Mouse (Mus musculus) E14TG2a.4 (cell line): ENCODE results near the gene Thsd4.

Source experiments
- CTCF ChIP-seq: conservative IDR thresholded peaks from 2 replicates; pipeline ENCODE4 v1.5.1; 2014; ENCODE audit warnings: low read length
- NANOG ChIP-seq: IDR thresholded peaks from 2 replicates; pipeline ENCODE4 v1.6.1; 2014; ENCODE audit warnings: borderline replicate concordance, low read length, mixed read lengths
- POU5F1 ChIP-seq: IDR thresholded peaks from 2 replicates; pipeline ENCODE4 v1.6.1; 2014; ENCODE audit warnings: low read length, borderline replicate concordance

- TF ChIP-seq CTCF (no peak), NANOG (no peak), POU5F1 (no peak)
These were observed 119.2 kb downstream of the Thsd4 start for GRCm38 (mm10) chr9:60402681-60403080.
